Mouse (Mus musculus): ENCODE data around the gene Slc38a6. TPM values are rescaled to one million over a fixed set of nuclear protein-coding genes. Genes with fewer than 3 reads are reported as not detected.
A peak's percentile ranks its signal among the peaks of the same experiment; 100 is the strongest.

The Slc38a6 gene
- polyA plus RNA-seq, 1 experiment from 2014 or later, result 9.4 TPM

DNA sequence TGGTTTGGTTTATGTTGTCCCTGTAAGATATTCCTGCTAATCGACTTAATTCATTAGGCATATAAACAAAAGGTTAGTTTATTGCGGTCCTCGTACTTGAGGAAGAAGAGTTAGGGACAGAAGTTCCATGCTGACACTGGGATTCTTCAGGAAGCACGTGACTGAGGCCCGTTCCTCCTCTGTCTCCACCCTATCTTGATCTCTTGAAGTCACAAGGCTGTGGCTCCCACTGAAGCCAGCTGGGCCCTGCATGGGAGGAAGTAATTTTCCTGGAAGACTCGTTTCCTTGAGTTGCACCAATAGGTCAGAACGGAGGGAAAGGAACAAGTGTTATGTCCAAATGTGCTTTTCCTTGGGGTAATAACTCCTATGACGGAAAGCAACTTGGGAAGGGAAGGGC, 1.0 kb downstream of the Slc38a6 start:
- no peak overlapping the region for H3K27ac ChIP-seq
- H3K9ac ChIP-seq, result no peak overlapping the region
- H3K4me3 ChIP-seq, result peak overlapping the region; percentile 70
- H3K4me2 ChIP-seq, result peak overlapping the region; percentile 68
- H3K27me3 ChIP-seq, result no peaks in the 10 kb centered on the region
- WGBS, result 59% methylated on average over 8 of the region's 8 CpGs
- no peak for ATAC-seq (ENCODE audit: borderline replicate concordance, extremely low read depth, low FRiP score, low TSS enrichment)
- H3K4me1 ChIP-seq, result peaks cover 9% of the 10 kb centered on the region
- no peaks in the 10 kb centered on the region for H3K9me3 ChIP-seq
- H3K36me3 ChIP-seq, result 0 out of 2 replicates have a peak, but pooled peaks cover 4% of the 10 kb centered on the region

DNA sequence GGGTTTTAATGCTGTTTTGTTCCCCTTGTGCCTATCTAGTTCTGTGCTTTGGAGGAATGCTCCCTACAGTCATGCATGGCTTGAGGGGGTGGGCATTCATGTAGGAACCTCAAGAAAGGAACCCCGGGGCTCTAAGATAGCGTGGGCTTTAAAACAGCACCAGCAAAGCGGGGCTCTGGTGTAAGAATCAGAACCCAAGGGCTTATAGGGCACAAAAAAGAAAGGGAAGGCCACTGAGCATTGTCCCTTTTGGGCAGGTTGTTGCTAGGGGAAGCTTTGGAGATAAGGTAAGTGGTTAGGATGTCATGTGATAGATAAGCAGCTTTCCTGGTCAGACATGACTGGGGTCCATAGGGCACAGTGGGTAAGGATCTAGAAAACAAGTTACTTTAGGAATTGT, 2.0 kb downstream of the Slc38a6 start:
- 95% methylated on average over 3 of the region's 3 CpGs for WGBS
- Histone ChIP-seq H3K4me3 (no peak overlapping the region), H3K27ac (no peak overlapping the region), H3K27me3 (no peaks in the 10 kb centered on the region), H3K36me3 (0 out of 2 replicates have a peak, but pooled peaks cover 1% of the 10 kb centered on the region), H3K9ac (no peak overlapping the region), H3K4me2 (no peak overlapping the region), H3K9me3 (no peaks in the 10 kb centered on the region), H3K4me1 (peaks cover 9% of the 10 kb centered on the region)
- ATAC-seq (ENCODE audit: borderline replicate concordance, extremely low read depth, low FRiP score, low TSS enrichment), result no peak

DNA sequence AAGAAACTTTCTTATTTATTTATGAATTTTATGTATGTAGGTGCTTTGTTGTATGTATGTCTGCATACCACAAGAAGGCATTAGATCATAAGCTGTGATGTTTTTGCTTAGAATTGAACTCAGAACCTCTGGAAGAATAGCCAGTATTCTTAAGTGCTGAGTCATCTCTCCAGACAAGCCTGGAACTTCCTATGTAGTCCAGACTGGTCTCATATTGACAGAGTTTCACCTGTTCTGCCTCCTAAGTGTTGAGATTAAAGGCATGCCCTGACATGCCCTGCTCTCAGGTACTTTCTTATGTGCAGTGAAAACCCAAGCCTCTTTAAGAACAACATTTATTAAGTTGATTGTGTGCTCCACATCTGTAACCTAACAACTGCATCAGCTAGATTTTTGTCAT, 8.3 kb downstream of the Slc38a6 start:
- H3K36me3 ChIP-seq, result 0 out of 2 replicates have a peak, but pooled peaks cover 3% of the 10 kb centered on the region
- 0 out of 2 replicates have a peak overlapping the region, but pooled peaks have one; percentile 11 for H3K27ac ChIP-seq
- H3K27me3 ChIP-seq, result no peaks in the 10 kb centered on the region
- no peak overlapping the region for H3K4me2 ChIP-seq
- ATAC-seq (ENCODE audit: borderline replicate concordance, extremely low read depth, low FRiP score, low TSS enrichment), result no peak
- H3K9me3 ChIP-seq, result no peaks in the 10 kb centered on the region
- no peak overlapping the region for H3K9ac ChIP-seq
- H3K4me1 ChIP-seq, result peaks cover 13% of the 10 kb centered on the region; the same call in 1 of the 2 replicates
- no peak overlapping the region for H3K4me3 ChIP-seq

DNA sequence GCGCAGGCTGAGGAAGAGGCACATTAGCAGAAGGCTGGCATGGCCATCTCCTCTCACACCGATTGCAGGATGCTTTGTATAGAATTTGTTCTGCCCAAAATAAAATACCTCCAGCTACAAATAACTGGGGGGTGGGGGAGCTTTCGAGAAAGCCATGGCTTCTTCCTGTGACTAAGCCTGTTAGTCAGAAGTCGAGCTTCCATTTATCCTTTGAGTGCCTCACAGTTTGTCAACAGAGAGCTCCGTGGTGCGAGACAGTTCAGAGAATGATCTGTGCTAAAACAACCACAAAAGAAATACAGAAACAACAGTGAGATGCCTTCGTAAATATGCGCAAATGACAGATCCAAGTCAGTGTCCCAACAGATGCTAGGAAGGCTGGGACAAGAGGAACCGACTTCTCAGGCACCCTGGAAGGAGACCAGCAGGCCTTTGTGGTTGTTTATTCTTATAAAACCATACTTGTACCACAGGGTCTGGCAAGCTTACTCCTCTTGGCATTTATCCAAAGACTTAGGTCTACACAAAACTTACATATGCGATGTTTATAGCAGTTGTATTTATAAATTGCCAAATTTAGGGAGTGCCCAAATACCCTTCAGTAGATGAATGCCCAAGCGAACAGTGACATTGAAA, 9.0 kb downstream of the Slc38a6 start:
- Histone ChIP-seq H3K4me3 (no peak overlapping the region), H3K36me3 (0 out of 2 replicates have a peak, but pooled peaks cover 3% of the 10 kb centered on the region), H3K4me2 (no peak overlapping the region), H3K9ac (no peak overlapping the region), H3K9me3 (no peaks in the 10 kb centered on the region), H3K4me1 (peaks cover 13% of the 10 kb centered on the region; the same call in 1 of the 2 replicates), H3K27ac (peak overlapping the region; percentile 11; the same call in 1 of the 2 replicates), H3K27me3 (no peaks in the 10 kb centered on the region)
- ATAC-seq (ENCODE audit: borderline replicate concordance, extremely low read depth, low FRiP score, low TSS enrichment), result peak; percentile 69; the same call in 1 of the 2 replicates
- 46% methylated on average over 11 of the region's 11 CpGs for WGBS

DNA sequence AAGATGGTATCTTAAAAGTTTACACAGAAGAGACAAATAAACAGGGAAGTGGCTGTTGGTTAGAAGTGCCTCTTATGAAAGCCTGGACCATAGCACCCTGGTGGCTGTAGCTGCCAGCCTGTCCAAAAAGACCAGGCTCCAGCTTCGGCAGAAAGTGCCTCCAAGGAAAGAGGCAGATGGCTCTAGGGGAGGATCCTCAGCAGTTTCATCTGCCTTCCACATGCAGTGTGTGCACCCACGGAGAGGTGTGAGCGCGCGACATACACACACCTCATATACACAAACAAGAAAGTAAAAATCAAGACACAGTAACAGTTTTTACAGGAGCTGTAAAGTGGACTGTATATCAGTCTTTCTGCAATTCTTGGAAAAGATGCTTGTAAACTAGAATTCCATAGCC, 12.0 kb downstream of the Slc38a6 start:
- peaks cover 13% of the 10 kb centered on the region; the same call in 1 of the 2 replicates for H3K4me1 ChIP-seq
- no peaks in the 10 kb centered on the region for H3K9me3 ChIP-seq
- H3K27ac ChIP-seq, result no peak overlapping the region
- no peaks in the 10 kb centered on the region for H3K27me3 ChIP-seq
- no peak for ATAC-seq (ENCODE audit: borderline replicate concordance, extremely low read depth, low FRiP score, low TSS enrichment)
- no peak overlapping the region for H3K9ac ChIP-seq
- 90% methylated on average over 5 of the region's 5 CpGs for WGBS
- 0 out of 2 replicates have a peak, but pooled peaks cover 3% of the 10 kb centered on the region for H3K36me3 ChIP-seq
- H3K4me3 ChIP-seq, result no peak overlapping the region
- H3K4me2 ChIP-seq, result no peak overlapping the region

DNA sequence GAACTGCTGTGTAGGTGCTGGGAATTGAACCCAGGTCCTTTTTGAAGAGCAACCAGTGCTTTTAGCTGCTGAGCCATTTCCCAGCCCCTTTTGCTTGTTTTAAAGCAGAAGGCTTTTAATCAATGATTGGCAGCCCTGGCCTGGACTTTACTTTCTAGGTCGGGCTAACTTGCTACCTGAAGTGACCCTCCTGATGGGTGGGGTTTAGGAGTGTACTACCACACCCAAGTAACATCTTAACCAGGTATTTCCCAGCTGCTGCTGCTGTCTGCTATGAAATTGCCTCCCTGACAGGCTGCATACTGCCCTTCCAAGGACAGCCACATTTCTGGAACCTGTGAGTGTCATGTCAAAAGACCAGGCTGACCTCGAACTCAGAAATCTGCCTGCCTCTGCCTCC, 14.0 kb downstream of the Slc38a6 start:
- H3K9me3 ChIP-seq, result no peaks in the 10 kb centered on the region
- no peak for ATAC-seq (ENCODE audit: borderline replicate concordance, extremely low read depth, low FRiP score, low TSS enrichment)

DNA sequence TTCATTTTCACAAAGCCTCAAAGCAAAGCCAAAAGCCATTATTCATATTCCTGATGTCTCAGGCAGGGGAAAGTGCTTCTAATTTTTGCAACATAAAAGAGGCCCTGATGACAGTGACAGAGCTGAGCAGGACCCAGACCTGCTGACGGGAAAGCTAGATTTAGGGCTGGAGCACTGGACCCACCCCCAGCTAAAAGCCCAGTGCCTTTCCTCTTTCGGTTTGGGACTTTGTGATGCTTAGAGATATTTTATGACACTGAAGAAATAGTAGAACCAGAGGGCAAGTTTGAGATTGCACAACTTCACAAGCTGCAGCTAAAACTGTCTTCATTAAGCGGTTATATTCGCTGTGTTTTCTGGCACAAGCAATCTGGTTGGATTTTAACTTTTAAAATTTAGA, 18.1 kb downstream of the Slc38a6 start:
- no peak overlapping the region for H3K27ac ChIP-seq
- no peaks in the 10 kb centered on the region for H3K36me3 ChIP-seq
- 60% methylated on average over 4 of the region's 4 CpGs for WGBS
- no peak overlapping the region for H3K4me2 ChIP-seq
- no peak overlapping the region for H3K9ac ChIP-seq
- H3K4me1 ChIP-seq, result no peaks in the 10 kb centered on the region
- no peaks in the 10 kb centered on the region for H3K9me3 ChIP-seq
- no peak overlapping the region for H3K4me3 ChIP-seq
- H3K27me3 ChIP-seq, result no peaks in the 10 kb centered on the region
- no peak for ATAC-seq (ENCODE audit: borderline replicate concordance, extremely low read depth, low FRiP score, low TSS enrichment)

More for the DNA sequence above, 14.0 kb downstream of the Slc38a6 start:
- H3K4me3 ChIP-seq, result no peak overlapping the region
- no peak overlapping the region for H3K9ac ChIP-seq
- H3K4me1 ChIP-seq, result no peaks in the 10 kb centered on the region
- no peak overlapping the region for H3K27ac ChIP-seq
- WGBS, result 80% methylated on average over 2 of the region's 2 CpGs
- no peaks in the 10 kb centered on the region for H3K36me3 ChIP-seq
- H3K4me2 ChIP-seq, result no peak overlapping the region
- H3K27me3 ChIP-seq, result no peaks in the 10 kb centered on the region

DNA sequence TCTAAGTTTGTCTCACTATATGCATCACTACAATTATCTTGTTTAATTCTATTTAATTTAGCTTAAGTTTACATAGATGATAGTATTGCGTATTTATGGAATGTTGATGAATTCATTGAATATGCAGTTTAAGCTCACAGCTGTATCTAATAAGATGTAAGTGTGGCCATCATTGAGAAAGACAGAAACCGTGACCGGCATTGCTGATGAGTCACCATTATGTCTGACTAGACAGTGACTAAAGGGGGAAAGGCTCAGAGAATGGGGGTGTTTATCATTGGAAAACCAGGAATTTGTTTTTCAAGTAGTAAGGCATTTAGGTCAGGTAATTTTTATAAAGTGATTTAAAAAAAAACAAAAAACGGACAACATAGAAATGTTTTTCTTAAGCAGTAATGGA, 21.2 kb downstream of the Slc38a6 start:
- H3K4me1 ChIP-seq, result no peaks in the 10 kb centered on the region
- 83% methylated on average over 4 of the region's 4 CpGs for WGBS
- ATAC-seq (ENCODE audit: borderline replicate concordance, extremely low read depth, low FRiP score, low TSS enrichment), result no peak
- H3K9me3 ChIP-seq, result no peaks in the 10 kb centered on the region
- H3K4me2 ChIP-seq, result no peak overlapping the region
- H3K27me3 ChIP-seq, result no peaks in the 10 kb centered on the region
- H3K9ac ChIP-seq, result no peak overlapping the region
- H3K36me3 ChIP-seq, result no peaks in the 10 kb centered on the region
- H3K4me3 ChIP-seq, result no peak overlapping the region
- H3K27ac ChIP-seq, result no peak overlapping the region

DNA sequence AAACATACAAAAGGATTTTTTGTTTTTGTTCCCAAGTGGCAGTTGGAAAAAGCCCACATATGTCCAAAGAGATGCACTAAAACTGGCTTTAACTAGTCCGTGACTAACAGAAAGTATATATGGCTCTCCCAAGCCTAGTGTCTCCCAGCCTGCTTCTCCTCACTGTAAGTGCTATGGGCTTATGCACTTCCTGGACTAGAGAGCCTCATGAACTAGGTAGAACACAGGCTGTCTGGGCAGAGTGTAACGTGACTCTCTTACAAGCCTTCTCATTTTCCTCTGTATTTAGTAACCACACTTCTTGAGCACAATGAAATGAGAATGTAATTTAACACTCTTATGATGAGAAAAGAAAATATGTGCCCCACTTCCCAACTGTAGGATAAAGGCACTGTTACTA, 22.1 kb downstream of the Slc38a6 start:
- no peak for ATAC-seq (ENCODE audit: borderline replicate concordance, extremely low read depth, low FRiP score, low TSS enrichment)
- Histone ChIP-seq H3K4me1 (no peaks in the 10 kb centered on the region), H3K27ac (no peak overlapping the region), H3K9ac (no peak overlapping the region), H3K9me3 (no peaks in the 10 kb centered on the region), H3K27me3 (no peaks in the 10 kb centered on the region), H3K4me3 (no peak overlapping the region), H3K4me2 (no peak overlapping the region), H3K36me3 (no peaks in the 10 kb centered on the region)
- 70% methylated on average over 2 of the region's 2 CpGs for WGBS

DNA sequence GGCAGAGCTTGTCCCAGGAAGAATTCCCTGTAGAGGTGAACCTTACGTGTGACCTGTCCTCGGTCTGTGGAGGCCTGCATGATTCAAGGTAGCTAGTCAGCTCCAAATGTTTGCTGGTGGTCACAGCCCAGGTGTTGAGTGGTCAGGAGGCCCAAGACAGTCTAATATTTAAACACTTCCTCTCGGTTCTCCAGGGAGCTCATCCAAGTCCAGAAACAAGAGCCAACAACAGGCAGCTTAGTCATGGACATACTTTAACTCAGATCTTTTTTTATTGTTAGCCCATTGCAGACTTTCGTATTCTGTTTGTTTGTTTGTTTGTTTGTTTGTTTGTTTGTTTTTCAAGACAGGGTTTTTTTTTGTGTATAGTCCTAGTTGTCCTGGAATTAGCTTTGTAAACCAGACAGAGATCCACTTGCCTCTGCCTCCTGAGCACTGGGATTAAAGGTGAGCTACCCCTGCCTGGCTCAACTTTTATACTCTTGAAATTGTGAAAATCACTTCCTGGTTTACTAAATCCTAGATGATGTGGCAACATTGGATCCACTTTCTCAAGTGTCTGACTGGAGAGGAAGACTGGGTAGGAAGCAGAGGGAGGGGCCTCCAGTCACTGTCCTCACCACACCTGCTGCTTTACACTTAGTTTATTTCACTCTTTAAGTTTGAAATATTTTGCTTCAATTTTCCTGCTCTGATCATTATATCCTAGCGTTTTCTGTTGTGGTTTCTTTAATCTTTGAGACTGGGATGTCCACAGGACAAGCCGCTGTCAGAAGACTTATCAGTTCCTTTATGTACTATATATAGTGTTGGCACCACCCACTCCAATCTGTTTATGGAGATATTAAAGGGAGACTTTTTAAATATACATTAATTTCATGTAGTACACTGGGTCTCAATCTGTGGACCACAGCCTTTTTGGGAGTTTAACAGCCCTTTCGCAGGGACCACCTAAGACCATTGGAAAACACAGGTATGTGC, 31.4 kb downstream of the Slc38a6 start:
- H3K4me2 ChIP-seq, result no peak overlapping the region
- WGBS, result 89% methylated on average over 7 of the region's 7 CpGs
- H3K27ac ChIP-seq, result no peak overlapping the region
- ATAC-seq (ENCODE audit: borderline replicate concordance, extremely low read depth, low FRiP score, low TSS enrichment), result no peak
- H3K9ac ChIP-seq, result no peak overlapping the region
- no peaks in the 10 kb centered on the region for H3K27me3 ChIP-seq
- no peaks in the 10 kb centered on the region for H3K9me3 ChIP-seq
- no peaks in the 10 kb centered on the region for H3K4me1 ChIP-seq
- no peaks in the 10 kb centered on the region for H3K36me3 ChIP-seq
- no peak overlapping the region for H3K4me3 ChIP-seq

DNA sequence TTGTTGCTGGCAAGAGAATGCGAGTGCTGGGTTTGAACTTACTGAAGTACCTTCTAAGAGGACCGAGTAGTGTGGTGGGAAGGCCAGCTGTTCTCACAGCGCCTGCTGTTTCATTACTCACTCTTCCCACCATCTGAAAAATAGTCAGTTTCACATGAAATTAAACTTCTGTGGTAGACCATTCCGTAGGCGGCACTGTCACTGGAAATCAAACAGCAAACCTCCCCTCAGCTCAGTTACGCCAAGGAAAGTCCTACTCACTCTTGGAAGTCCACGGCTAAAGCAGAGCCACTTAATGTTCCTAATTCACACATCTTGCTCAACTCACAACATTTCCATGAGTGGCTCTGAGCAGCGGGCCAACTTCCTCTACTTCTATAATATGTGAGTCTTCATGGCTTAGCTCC, 37.6 kb downstream of the Slc38a6 start:
- Histone ChIP-seq H3K4me2 (no peak overlapping the region), H3K4me3 (no peak overlapping the region), H3K9me3 (no peaks in the 10 kb centered on the region), H3K36me3 (no peaks in the 10 kb centered on the region), H3K9ac (no peak overlapping the region), H3K27me3 (no peaks in the 10 kb centered on the region), H3K27ac (no peak overlapping the region), H3K4me1 (no peaks in the 10 kb centered on the region)
- WGBS, result 79% methylated on average over 8 of the region's 8 CpGs
- ATAC-seq (ENCODE audit: borderline replicate concordance, extremely low read depth, low FRiP score, low TSS enrichment), result no peak

DNA sequence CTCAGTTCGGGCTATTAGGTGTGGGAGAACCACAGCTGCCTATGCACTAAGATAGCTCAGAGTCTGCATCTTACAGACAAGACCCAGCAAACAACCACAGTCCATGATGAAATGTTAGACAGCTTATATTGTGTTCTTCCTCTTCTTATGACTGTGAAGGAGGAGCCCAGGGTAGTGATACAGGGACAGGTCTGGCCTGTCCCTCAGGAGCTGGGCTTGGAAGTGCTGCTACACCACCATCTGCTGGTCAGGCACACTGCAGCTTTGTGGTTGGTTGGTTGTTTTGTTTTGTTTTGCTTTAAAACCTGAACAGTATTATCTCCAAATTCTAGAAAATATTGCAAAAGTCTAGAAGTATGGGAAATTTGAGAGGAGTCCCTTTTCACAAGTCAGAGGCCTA, 38.2 kb downstream of the Slc38a6 start:
- 59% methylated on average over 1 of the region's 1 CpGs for WGBS
- H3K9ac ChIP-seq, result no peak overlapping the region
- no peak overlapping the region for H3K4me3 ChIP-seq
- H3K4me1 ChIP-seq, result no peaks in the 10 kb centered on the region
- ATAC-seq (ENCODE audit: borderline replicate concordance, extremely low read depth, low FRiP score, low TSS enrichment), result no peak
- H3K27ac ChIP-seq, result no peak overlapping the region
- no peak overlapping the region for H3K4me2 ChIP-seq
- no peaks in the 10 kb centered on the region for H3K36me3 ChIP-seq
- no peaks in the 10 kb centered on the region for H3K9me3 ChIP-seq
- no peaks in the 10 kb centered on the region for H3K27me3 ChIP-seq

All from lung, embryonic 15.5 days (tissue).